Mouse (Mus musculus) left cerebral cortex, adult 2 months (tissue): ENCODE results near the gene Brd7. TPM values are rescaled to one million over a fixed set of nuclear protein-coding genes. Genes with fewer than 3 reads are reported as not detected.

Source experiments
- DNase-seq, 2 experiments: peaks; one replicate each; pipeline ENCODE4 v3.0.0; 2021 to 2022; ENCODE audit warnings: low spot score in 2 of 2, mixed read lengths in 1 of 2; ENCODE audit errors: extremely low spot score in 1 of 2
- H3K27ac ChIP-seq: fragments of 200-600 bp; 2 replicates; pipeline ENCODE4 v1.8.1; 2022
- H3K4me3 ChIP-seq: fragments of 200-600 bp; 2 replicates; pipeline ENCODE4 v1.8.1; 2022
- CTCF ChIP-seq: fragments of 200-600 bp; IDR thresholded peaks from 2 replicates; pipeline ENCODE4 v1.8.1; 2022; ENCODE audit warnings: antibody characterized with exemption, mild to moderate bottlenecking, moderate library complexity
- intact Hi-C: fragments of 180-260 bp; cut with DNase I; formaldehyde crosslinking; loops from one replicate; pipeline ENCODE4 v1.15.1; 2025
- total RNA-seq, 2 experiments: library from RNA; stranded (reverse); gene quantifications; 2 replicates each; pipeline ENCODE4 v1.2.3; 2021

Brd7 gene
- total RNA-seq, 2 experiments from 2014 or later, result 45.6 to 57.3 TPM

DNA sequence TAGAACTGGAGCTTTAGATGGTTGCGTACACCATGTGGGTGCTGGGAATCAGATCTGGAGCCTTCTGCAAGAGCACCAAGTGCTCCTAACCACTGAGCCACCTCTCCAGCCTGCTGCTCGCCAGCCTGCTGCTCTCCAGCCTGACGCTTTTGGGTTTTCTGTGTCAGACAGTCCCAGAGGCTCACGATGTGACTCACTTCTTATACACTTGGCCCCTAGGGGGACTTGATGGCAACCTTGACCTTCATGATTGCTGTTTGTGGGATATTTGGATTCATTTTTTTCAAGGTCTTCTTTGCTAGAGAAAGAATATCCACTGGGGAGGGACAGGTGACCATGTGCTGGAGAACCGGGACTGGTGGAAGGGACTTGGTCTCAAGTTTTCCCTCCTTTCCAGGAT, 40.6 kb downstream of the Brd7 start:
- Histone ChIP-seq H3K4me3 (no peak overlapping the region), H3K27ac (no peak overlapping the region)
- no peak for DNase-seq
- intact Hi-C loops, result no loop called here
- no peak for TF ChIP-seq CTCF

DNA sequence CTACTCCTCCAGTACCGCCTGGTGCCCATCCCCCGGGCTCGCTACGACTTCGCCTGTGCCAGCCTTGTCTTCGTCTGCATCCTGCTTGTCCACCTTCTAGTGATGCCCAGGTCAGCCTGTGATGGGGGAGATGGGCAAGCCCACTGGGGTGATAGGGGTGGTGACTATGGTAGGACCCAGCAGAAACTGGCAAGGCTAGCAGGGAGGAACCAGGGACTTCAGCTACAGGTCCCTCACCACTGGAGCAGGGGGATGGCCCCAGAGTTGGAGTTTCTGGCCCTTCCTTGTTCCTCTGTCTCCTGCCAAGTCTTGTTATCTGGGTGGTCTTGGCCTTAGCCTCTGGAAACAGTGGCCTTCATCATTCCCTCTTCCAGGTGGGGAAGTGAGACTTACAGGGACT, 41.9 kb downstream of the Brd7 start:
- DNase-seq, result no peak
- H3K27ac ChIP-seq, result no peak overlapping the region
- no peak for TF ChIP-seq CTCF
- no peak overlapping the region for H3K4me3 ChIP-seq
- intact Hi-C loops, result no loop called here

DNA sequence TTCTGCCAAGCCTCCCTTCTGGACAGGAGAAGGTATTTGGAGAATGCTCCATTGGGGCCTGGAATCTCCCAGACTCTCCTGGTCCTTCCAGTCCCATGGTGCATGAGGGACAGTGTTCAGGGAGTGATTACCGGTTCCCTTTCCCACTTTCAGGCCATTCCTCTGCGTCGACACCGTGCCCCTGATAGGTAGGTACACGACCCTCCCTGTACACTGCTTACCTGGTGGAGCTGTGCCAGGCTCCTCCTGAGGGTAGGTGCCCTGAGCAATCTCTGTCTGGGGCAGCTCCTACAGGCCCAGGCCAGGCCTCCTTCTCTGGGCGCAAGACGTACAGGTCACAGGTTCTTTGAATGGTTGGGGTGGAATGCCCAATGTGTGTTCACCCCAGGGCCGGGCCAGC, 43.8 kb downstream of the Brd7 start:
- no peak for TF ChIP-seq CTCF
- H3K4me3 ChIP-seq, result no peak overlapping the region
- H3K27ac ChIP-seq, result no peak overlapping the region
- intact Hi-C loops, result loop anchor here (2.0 kb wide), 1 partner anchor 41 kb away; no protein-coding TSS in a partner anchor
- DNase-seq, result no peak

DNA sequence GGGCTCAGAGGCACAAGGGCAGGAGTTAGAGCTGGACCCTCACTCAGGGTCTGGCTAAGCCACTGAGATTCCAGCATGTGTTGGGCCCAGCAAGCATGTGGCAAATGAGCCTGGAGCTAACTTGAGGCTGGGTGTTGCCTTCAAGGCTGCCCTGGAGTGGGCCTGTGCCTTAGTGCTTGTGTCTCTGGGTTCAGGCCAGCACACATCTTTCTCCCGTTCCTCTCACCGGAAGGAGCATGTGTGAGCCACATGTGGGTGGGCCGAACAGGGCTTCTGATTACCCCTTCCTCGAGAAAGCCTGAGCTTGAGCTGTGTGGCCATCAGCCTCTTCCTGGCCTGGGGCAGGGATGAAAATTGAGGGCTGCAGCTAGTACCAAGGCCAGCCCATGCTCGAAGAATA, 44.7 kb downstream of the Brd7 start:
- no peak overlapping the region for H3K4me3 ChIP-seq
- no peak for TF ChIP-seq CTCF
- no peak for DNase-seq
- H3K27ac ChIP-seq, result no peak overlapping the region
- intact Hi-C loops, result no loop called here

DNA sequence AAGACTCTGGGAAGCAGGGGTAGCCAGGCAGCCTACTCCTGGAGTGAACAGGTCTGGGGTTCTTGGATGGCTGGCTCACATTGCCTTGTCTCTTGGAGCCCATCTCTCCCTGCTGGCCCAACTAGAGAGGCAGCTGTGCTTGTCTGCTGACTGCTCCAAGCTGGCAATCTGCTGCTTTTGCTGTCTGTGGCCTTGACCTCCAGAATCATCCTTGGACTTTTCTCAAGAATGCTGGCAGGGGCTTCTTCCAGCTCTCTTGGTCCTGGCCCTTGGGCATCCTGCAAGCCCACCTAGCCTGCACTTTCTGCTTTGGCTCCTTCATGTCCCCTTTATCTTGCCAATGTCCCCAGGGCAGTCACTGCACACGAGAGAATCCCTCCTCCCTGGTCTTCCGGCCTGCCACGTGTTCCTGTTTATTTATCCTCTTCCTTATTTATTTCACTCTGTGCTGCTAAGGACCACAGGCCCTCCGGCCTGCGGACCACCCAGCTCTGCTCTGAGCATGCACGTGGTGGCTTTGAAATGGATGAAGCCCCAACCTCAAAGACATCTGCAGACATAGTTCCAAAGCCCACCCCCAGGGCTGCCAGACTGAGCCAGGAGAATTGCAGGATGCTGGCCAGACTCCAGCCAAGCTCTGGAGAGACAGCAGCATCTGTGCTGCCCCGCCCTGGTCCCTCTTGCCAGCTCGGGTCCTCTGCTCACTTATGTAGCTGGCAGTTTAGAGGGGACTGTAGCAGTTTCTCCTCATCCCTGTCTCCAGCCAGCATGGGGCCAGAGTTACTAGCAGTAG, 45.7 kb downstream of the Brd7 start:
- intact Hi-C loops, result no loop called here
- Histone ChIP-seq H3K4me3 (no peak overlapping the region), H3K27ac (no peak overlapping the region)
- no peak for TF ChIP-seq CTCF
- no peak for DNase-seq

DNA sequence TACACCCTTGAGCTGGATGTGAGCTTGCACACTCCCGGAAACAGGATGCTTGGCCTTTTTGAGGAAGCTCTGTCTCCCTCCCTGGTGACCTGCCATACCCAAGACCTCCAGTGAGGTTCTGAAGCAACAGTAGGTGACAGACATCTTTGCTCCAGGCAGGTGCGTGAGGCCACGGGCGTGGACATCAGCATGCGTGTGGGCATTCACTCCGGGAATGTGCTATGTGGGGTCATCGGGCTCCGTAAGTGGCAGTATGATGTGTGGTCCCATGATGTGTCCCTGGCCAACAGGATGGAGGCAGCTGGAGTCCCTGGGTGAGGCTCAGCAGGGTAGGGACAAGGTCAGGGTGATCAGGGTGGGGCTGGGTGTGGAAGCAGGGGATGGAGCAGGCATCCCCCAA, 46.7 kb downstream of the Brd7 start:
- no peak for DNase-seq
- intact Hi-C loops, result no loop called here
- H3K27ac ChIP-seq, result no peak overlapping the region
- TF ChIP-seq CTCF, result no peak
- no peak overlapping the region for H3K4me3 ChIP-seq

DNA sequence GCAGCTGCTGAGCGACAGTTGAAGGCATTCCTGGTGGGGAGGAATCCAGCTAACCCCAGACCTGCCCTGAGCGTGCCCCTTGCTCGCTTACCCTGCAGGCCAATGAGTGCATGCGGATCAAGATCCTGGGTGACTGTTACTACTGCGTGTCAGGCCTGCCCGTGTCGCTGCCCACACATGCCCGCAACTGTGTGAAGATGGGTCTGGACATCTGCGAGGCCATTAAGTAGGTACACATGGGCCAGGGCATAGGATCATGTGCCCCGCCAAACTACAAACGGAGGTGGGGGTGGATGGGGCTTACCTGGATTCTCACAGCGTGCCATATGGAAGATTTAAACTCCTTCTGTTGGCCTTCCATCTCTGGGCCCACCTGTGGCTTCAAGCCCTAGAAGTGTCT, 48.0 kb downstream of the Brd7 start:
- no peak for DNase-seq
- no peak for TF ChIP-seq CTCF
- intact Hi-C loops, result no loop called here
- Histone ChIP-seq H3K27ac (no peak overlapping the region), H3K4me3 (no peak overlapping the region)

DNA sequence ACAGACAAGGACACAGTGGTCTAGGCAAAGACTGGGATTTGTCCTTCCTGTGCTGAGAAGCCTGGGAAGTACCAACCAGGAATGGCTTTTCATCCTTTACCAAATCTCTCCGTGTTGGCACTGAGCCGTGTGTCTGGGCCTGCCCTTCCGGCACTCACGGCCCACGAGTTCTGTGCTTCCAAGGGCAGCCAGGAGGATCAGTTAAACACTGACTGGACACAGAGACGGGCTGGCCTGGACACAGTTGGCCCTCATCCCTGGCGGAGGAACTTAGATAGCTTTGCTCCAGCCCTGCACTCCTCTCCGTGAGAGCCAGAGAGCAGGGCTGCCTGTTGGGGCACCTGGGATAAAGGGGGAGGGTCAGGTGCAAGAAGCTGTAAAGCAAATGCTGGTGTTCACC, 49.0 kb downstream of the Brd7 start:
- H3K4me3 ChIP-seq, result no peak overlapping the region
- intact Hi-C loops, result no loop called here
- no peak for DNase-seq
- no peak overlapping the region for H3K27ac ChIP-seq
- TF ChIP-seq CTCF, result no peak

DNA sequence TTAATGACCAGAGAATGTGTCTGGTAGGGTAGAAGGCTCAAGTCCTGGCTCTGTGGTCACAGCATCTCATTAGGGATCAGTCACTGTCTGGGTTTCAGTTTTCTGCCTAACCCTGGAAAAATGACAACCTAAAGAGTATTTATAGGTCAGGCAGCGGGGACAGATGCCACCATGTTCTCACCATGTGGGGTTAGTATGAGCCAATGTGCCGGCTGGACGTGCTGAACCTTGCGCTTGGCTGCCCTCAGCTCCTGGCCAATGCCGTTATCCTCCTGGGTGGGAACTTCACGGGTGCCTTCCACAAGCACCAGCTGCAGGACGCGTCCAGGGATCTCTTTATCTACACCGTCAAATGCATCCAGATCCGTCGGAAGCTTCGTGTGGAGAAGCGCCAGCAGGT, 51.7 kb downstream of the Brd7 start:
- Histone ChIP-seq H3K4me3 (no peak overlapping the region), H3K27ac (no peak overlapping the region)
- TF ChIP-seq CTCF, result no peak
- intact Hi-C loops, result no loop called here
- no peak for DNase-seq

DNA sequence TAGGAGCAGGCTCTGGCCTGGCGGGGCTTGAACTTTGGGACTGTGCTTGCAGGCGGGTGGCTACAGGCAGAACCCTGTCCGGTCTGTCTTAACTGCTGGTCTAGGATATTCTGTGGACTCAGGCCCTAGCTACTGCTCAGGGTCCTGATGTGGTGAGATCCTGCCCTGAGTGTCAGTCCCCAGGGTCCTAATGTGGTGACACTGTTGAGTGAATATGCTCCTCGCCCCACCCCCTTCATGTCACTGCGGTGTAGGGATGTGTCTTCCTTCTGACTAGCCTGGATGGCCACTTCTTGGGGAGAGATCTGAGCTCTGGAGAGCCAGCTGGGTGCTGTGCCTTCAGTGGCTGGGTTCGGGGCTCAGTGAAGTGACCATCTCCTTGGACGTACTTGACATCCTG, 52.1 kb downstream of the Brd7 start:
- Histone ChIP-seq H3K27ac (no peak overlapping the region), H3K4me3 (no peak overlapping the region)
- no peak for DNase-seq
- no peak for TF ChIP-seq CTCF
- intact Hi-C loops, result no loop called here

DNA sequence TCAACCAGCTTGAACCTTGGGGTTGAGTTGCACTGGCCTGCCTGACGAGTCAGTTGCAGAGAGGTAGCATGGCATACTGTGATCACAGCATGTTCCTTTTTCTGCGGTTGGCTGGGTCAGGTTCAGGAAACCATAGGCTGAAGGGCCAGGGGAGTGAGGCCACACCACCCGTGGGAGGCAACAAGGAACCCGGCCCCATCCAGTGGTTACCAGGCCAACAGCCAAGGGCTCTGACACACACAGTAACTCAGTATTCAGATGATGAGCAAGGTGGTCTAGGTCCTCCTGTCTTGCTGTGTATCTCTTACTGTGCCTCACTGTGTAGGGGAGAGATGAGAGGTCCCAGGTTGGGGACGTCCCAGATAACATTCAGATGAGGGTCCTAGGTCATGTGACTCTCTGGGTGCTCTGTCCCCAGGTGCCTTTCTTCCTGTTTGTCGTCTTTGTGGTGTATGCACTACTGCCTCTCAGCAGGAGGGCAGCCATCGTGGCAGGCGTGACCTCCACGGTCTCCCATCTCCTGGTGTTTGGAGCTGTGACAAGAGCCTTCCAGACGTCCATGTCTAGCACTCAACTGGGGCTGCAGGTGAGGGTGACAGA, 52.6 kb downstream of the Brd7 start:
- H3K27ac ChIP-seq, result no peak overlapping the region
- no peak overlapping the region for H3K4me3 ChIP-seq
- intact Hi-C loops, result no loop called here
- DNase-seq, result no peak
- TF ChIP-seq CTCF, result no peak

DNA sequence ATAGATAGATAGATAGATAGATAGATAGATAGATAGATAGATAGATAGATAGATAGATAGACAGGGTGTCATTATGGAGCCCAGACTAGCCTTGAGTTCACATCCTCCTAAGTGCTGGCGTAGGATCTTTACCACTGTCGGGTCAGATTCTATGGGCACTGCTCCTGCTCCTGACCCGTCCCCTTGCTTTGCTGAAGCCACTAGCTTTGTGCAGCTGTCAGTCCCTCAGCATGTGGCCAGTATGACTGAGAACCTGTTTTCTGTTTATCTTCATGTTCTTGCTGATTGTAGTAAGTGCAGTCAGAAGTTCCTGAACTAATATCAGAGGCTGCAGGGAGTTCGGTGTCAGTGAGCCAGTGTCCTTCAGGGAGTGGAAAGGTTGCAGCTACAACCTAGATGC, 54.3 kb downstream of the Brd7 start:
- Histone ChIP-seq H3K4me3 (no peak overlapping the region), H3K27ac (no peak overlapping the region)
- no peak for TF ChIP-seq CTCF
- DNase-seq, result no peak
- intact Hi-C loops, result no loop called here

DNA sequence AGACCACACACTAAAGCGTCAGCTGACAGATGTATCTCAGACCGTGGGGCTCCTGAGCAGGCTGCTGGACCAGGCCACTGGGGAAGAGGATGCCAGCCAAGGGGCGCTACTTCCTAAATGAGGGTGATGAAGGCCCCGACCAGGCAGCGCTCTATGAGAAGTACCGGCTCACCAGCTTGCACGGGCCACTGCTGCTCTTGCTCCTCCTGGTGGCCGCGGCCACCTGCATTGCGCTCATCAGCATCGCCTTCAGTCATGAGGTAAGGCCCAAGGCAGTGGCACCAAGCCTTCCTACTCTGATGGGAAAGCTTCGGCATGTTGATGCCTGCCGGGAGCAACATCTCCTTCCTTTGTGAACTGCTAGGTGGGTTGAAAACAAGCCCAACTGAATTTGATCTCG, 55.5 kb downstream of the Brd7 start:
- TF ChIP-seq CTCF, result no peak; the same call in 1 of the 2 replicates
- H3K27ac ChIP-seq, result no peak overlapping the region
- no peak for DNase-seq
- intact Hi-C loops, result no loop called here
- no peak overlapping the region for H3K4me3 ChIP-seq
